Mouse (Mus musculus) telencephalon, adult 2 months (tissue): ENCODE results near the gene Tmem184b.

Experiments
- DNase-seq: peaks from one replicate; pipeline ENCODE4 v3.0.0-alpha.2; 2011; ENCODE audit warnings: low read depth, low spot score

Gene Tmem184b

DNA sequence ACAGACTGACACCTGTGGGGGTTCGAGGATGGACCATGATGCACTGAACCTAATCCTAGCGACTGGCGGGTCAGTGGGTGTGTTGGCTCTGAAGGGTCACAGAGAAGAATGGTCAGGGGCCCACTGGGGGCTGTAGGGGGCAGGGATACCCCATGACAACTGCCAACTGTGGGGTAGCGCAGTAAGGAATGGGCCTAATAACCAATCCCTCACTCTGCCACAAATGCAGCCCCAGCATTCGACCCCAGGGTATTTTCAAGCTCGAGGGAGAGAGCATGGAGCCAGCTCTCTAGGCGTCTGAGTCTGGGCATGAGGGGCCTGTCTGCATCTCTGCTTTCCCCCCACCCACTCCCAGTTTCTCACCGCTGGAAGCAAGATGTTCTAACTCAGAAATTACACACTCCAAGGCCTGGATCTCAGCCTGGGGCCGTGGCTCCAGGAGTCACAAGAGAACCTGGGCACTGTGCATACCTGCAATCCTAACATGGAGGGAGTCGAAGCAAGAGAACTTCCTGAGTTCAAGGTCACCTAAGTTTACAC lies 27.2 kb upstream of the Tmem184b start:
- DNase-seq, result no peak

GRCm38 (mm10) chr15:79429994-79430393 lies 26.6 kb upstream of the Tmem184b start:
- DNase-seq, result no peak

DNA sequence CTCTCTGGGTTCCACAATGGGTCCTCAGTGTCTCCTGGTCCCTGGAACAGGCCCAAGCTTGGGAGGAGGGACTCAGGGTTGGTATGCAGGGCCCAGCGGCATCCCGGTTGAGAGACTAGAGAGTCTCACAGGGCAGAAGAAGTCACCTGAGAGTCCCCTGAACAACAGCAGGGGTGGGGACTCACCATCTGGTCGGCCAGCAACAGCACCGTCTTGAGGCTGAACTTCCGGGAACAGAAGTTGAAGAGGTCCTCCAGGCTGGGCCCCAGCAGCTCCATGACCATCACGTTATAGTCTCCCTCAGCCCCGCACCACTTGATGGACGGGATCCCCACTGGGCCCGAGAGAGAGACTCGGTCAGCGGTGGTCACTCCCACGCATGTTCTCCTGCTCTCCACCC lies 26.2 kb upstream of the Tmem184b start:
- no peak for DNase-seq

DNA sequence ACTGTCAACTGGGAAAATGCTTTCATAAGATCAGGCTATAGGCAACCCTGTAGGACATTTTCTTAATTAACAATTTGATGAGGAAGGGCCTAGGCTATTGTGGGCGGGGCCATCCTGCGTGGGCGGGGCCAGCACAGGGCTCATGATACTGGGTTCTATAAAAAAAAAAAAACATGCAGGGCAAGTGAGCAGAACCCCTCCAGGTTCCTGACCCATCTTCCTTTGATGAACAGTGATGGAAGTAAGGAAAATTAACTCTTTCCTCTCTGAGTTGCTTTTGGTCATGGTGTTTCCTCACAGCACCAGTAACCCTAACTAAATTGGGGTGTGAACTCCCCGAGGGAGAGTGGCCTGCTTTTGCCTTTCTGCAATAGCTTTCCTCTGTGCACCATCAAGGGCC lies 25.2 kb upstream of the Tmem184b start:
- no peak for DNase-seq

- DNase-seq, result no peak
Measured at GRCm38 (mm10) chr15:79427516-79427915, 24.1 kb upstream of the Tmem184b start.

GRCm38 (mm10) chr15:79425516-79425915 lies 22.1 kb upstream of the Tmem184b start:
- DNase-seq, result no peak

GRCm38 (mm10) chr15:79424602-79425001 lies 21.2 kb upstream of the Tmem184b start:
- no peak for DNase-seq

DNA sequence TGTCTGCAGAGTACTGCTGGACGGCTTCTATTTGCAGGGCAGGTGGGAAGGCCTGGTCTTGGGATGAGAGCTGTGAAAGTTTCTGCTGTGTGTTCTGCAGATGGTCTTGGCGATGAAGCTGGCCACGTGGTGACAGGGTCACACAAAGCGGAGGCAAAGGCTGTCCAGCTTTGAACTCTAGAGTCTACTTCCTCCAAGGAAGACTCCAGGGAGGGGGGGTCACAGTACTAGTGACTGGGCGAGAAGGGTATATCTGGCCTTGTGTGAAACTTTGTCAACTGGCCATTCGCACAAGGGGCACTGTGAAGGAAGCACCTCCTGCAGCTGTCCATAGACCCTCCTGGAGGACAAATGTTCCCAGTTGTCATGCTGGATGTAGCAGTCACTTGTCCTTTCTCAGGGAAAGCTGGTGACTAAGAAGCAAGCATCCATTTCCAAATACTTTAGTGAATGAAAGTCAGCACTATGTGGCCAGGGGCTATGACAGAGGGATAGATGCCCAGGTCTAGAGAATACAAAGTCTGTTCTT lies 19.4 kb upstream of the Tmem184b start:
- no peak for DNase-seq

GRCm38 (mm10) chr15:79418677-79419076 lies 15.3 kb upstream of the Tmem184b start:
- DNase-seq, result no peak

DNA sequence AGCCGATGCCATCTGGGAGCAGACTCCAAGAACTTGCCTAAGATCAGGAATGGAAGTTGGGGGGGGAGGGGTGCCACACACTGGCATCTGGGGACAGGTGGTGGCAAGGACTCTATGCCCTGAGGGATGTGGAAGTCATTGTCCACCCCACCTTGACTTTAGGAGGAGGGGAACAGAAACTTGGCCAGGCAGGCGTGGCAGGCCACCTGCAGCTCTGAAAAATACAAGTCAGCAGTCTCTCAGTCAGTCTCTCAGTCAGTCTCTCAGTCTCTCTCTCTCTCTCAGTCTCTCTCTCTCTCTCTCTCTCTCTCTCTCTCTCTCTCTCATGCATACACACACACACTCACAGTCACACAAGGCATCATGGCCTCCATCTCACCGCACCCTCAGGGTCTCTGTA lies 14.9 kb upstream of the Tmem184b start:
- DNase-seq, result no peak

- no peak for DNase-seq
Measured at GRCm38 (mm10) chr15:79417379-79417778, 14.0 kb upstream of the Tmem184b start.

DNA sequence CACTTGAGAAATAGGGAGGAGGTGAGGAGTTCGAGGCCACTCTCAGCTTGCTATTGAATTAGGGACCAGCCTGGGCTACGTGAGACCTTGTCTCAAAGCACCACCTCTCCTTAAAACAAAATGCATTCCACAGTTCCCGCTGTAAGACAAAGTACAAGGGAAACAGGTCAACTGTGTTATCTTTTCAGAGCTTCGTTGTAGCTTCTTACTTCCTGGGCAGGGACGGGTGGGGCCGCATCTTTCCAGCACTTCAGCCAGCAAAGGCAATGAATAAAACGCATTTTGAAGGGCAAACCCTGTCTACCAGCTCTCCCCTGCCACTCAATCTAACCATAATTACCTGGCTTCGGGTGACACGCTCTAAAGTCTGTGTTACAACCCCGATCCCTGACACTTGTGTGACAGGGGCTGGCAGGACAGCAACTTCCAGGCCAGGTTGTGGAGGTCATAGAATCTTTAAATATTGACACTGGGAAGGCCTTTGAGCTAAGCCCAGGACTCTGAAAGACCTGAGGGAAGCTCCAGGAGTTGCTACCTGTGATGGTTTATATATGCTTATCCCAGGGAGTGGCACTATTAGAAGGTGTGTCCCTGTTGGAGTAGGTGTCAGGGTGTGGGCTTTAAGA lies 13.2 kb upstream of the Tmem184b start:
- no peak for DNase-seq

DNA sequence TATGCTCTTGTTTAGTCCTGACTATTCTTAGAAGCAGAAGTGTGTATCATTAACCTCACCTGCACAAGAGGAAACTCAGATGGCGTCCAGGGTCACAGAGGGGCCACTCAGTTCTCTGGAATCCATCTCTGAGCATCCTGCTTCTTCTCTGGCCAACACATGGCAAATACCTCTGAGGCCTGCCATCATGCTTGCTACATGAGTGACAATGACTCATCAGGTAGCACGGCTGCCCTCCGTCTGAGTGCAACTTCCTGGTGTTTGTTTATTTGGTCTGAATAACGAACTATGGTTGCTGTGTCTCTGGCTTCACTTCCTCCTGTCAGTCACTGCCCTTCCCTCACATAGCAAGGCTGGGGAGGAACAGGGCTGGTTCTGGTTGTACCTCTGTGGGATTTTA lies 11.1 kb upstream of the Tmem184b start:
- no peak for DNase-seq

GRCm38 (mm10) chr15:79413802-79414201 lies 10.4 kb upstream of the Tmem184b start:
- DNase-seq, result no peak

DNA sequence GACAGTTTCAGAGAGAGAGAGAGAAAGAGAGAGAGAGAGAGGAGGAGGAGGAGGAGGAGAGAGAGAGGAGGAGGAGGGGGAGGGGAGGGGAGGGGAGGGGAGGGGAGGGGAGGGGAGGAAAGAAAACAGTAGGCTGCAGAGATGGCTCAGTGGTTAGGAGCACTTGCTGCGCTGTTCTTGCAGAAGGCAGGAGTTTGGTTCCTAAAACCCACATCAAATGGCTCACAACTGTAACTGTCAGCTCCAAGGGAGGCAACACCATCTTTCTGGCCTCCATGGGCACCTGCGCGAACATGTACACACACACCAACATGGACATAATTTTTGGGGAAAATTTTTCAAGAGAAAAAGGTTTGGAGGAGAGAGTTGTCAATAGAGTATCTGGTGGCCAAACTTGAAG lies 9.8 kb upstream of the Tmem184b start:
- DNase-seq, result no peak

GRCm38 (mm10) chr15:79411363-79412065 lies 8.1 kb upstream of the Tmem184b start:
- DNase-seq, result no peak

DNA sequence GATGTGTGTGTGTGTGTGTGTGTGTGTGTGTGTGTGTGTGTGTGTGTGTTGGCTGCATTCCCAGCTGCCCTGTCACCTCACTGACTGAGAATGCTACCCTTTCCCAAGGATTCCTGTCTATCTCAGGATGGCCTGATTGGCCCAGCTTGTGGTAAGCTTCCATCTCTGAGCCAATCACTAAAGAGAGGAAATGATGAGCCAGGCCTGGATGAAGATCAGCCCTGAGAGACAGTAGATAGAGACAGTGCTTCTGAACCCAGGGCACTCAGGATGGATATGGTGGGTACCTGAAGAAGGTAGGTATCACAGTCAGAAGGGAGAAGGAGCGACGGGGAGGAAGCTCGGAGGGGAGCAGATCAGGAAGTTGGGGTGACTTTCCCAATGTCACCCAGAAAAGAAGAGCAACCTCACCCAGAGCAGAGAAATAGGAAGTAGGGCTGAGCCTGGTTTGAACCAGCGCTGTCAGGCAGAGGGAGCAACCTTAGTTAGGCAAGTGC lies 5.8 kb upstream of the Tmem184b start:
- DNase-seq, result no peak

- no peak for DNase-seq
Measured at GRCm38 (mm10) chr15:79406564-79406963, 3.2 kb upstream of the Tmem184b start.

DNA sequence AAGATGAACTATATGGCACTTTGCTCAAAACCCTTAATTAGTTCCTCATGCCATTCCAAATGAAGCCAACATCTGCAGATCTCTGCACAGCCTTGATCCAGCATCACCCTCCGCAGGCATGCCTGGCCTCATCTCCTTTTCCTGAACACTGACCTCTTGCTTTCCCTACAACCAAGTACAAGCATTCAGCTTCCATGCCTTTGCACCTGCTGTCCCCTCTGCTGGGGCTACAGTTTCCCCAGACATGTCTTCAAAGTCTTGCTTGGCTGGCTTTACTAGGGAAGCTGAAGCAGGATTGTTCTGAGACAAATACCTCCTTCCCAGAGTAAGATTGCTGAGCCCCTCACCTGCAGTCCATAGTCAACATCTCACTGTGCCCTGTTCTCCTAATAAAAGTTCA lies 908 bp upstream of the Tmem184b start:
- DNase-seq, result no peak

- DNase-seq, result peak; percentile 41
Measured at GRCm38 (mm10) chr15:79403763-79404210, 418 bp upstream of the Tmem184b start.

DNA sequence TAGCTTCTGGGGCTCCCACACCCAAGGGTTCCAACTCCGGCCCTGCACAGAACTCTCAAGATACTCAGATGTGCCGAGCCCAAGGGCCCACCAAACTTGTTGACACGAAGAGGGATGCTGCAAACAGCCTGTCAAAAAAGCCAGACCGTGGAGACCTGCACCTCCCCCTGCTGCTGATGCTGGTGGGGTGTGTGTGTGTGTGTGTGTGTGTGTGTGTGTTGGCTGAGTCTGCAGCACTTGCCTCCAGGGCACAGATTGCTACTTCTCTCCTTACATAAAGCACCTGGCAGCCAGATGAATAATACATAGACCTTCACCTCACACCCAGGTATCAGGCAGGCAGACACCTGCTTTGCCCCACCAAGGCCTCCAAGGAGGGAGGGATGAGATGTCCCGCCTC lies 1.2 kb downstream of the Tmem184b start:
- no peak for DNase-seq

DNA sequence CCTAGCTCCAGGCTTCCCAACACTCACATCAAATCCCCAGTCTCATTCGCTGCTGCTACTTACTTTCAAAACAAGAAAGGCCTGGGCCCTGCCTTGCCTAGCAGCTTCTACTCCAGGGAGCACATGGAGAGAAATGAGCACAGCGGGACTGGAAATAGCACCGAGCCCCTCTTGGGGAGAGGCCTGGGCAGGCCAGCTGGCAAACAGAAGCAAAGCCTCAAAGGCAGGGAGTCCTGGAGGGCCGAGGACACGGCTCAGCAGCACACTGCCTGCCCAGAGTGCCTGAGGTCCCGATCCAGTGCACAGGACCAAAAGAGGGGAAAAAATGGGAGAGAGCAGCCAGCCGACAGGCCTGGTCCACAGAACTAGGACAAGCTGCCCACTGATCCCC lies 2.4 kb downstream of the Tmem184b start:
- no peak for DNase-seq
